Mouse (Mus musculus): ENCODE results near the gene Ifna16.
A peak's percentile ranks its signal among the peaks of the same experiment; 100 is the strongest.

Ifna16 gene

DNA sequence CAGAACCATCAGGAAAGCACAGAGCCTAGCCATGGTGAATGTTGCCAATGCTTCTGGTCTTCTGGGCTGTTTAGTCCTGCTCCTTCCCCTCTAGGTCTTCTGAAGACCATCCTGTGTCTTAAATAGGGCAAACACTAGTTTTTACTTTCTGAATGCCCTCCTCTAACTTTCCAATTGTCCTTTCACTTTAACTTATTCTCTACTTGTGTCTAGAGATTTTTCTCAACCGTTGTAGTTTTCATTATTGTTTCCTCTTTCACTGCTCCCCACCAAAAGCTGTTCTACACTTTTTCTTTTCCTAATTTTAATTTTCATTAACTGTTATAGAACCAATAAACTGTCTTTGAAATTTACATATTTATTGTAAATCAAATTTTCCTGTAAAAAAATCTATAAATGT lies at the start of gene Ifna16:
Gene Ifna16 (minus strand): TSS at position 101 of the 400 bp plus-strand sequence.
- no peak for DNase-seq (ENCODE audit: low read depth, low spot score)

DNA sequence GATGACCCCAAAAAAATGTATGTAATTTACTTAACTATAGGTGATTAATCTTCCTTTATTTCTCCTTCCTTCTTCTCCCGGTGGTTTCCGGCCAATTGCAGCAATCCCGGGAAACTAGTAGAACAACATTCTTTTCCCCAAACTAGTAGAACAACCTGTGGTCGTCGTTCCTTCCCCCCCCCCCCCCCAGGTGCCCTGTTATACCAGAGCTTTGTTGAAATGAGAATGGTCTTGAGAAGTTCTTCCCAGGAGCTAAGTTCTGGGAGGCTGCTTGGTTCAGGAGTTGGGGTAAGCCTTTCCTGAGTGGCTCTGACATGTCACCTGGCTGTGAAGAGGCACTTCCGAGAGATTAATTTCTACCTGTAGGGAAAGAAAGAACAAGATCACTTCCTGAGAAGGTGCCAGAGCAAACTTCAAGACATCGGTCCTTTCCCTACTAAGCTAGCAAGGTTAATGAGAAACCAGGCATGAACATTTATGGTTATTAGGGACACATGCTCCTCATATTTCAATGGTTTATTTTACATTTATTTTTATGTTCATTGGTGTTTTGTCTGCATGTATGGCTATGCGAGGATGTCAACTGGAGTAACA lies 46.9 kb upstream of the Ifna16 start:
- no peak for DNase-seq (ENCODE audit: low read depth, low spot score)

DNA sequence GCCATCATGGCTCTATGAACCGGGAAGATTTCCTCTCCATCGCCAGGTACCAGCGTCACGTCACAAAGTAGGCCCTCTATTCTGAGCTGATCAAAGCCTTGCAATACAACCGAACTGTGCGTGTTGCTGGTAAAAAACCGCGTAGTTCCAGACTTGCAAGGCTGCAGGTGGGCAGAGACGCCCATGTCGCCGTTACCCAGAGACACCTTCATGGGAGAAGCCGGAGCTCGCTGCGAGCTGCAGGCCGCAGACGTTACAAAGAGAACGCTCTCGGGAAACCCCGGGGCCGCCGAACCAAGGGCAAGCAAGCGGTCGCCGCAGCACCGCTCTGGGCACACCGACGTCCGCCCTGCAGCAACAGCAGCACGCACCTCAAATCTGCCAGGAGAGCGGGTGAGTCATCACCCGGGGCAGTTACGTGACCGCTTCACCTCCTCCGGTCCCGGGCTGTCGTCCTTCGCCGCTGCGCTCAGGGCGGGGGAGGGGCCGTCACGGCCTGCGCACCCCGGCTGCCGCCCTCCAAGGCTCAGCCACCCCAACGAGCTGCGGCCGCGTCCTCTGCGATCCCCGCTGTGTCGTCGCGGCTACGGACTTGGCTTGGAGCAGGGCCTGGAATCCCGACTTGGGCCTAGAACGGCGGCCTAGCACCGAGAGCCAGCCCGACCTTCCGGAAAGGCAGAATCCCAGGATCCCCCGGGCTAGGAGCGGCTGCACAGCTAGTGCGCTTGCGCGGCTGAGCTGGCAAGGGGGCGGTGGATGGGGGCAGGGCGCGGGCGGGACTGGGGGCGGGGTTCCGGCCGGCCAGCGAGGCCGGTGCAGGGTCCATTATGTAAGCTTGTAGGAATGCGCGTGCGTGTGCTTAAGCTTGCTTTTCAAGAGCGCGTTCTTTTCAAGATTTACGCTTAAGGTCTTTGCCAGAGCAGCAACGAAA lies 45.3 kb upstream of the Ifna16 start, which contains the start of the genes Gm26566 and Klhl9:
Gene Gm26566 (plus strand): TSS at position 15 of the 931 bp plus-strand sequence.
Gene Klhl9 (minus strand): TSS at position 675 of the 931 bp plus-strand sequence.
- peak; percentile 91 for DNase-seq (ENCODE audit: low read depth, low spot score)

DNA sequence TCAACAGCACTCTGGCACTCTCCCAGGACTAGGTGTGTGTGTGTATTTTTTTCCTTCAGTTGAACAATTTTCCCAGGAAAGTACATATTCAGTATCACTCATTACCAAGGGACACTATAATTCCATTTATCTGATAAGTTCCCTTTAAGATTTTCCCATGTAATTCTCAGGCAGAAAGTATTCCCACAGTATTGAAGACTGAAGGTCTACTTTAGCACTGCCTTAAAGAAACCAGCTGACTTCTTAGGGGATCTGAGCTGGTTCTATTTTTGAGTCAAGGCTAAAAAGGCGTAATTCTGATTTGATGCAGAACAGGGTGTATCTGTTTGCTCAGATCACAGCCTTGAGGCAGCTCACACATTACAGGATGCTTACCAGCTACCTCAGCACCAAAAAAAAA lies 42.0 kb upstream of the Ifna16 start:
- no peak for DNase-seq (ENCODE audit: low read depth, low spot score)

DNA sequence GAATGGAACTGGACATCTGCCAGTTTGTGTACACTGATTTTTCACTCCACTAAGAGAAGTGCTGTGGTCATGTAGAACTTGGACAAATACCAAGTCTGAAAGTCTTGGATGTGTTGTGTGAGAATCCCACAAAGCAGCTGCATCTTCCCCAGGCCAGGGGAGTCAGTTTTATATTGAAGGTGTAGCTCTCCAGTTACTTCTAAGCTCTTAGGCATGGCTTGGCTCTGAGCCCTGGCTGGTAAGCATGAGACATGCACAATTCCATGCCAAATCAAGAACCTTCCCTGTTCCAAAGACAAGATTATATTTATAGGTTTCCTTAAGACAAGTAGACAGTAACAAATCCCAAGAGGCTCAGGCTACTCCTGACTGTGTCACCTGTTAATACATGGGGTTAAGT lies 38.3 kb upstream of the Ifna16 start:
- no peak for DNase-seq (ENCODE audit: low read depth, low spot score)

DNA sequence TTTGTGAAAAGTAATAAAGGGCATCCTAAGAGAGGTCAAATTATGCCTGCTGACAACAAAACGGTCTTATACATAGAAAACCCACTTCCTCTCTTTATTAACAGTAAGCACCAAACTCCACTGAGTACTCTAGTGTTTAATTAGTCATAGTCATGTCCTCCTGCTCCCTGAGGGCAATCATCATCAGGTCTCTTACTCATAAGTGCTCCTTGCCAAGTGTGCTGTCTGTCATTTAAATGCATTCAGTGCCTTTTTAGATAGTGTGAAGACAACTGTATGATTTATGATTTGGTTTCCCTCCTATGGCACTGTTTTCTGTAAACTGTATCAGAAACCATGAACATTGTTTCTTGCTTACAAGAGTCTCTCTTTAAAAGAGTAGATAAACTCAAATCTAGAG lies 37.6 kb upstream of the Ifna16 start:
- DNase-seq (ENCODE audit: low read depth, low spot score) = no peak

DNA sequence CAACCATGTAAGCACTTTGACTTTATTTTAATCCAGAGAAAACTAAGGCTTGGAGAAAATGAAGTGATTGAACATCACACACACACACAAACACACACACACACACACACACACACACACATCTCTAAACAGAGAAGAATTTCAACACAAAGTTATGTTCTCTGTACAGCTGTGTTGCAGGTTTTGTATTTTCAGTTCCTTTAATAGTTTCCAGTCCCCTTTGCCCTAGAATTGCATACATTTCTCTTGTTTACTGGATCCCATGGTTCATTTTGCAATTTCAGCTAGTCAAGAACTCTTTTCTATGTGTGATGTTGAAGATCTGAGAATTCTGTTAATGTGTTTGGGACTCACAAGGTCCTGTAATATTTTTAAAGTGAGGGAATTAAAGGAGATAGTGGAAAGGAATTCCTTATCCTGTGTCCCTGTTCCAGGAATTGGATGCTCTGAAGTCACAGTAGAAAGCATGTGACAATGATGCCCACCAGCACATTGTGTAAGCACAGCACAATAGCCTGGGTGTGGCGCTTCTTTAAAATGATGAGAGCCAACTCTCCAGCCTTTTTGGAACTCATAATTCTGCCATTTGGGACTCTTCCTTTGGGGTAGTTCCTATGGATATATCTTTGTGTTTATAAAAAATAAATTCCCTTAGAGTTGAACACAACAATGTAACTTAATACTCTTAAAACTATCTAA lies 30.6 kb upstream of the Ifna16 start:
- no peak for DNase-seq (ENCODE audit: low read depth, low spot score)

DNA sequence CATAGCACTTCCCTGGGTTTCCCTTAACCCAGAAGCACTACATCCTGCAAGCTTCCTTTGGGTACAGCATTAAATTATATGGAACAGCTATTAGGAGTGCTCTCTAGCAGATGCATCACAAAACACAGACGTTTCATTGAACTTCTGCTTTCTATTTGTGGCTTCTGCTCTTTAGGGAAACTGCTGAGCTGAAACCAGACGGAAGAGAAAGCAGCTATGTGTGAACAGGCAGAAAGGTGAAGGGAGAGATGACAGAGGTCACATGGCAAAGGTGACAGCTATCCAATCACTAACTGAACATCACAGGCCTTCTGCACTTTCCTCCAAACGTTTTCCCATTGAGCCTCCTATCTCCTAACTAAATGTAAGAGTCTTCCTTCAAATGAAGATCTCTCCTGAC lies 29.2 kb upstream of the Ifna16 start:
- no peak for DNase-seq (ENCODE audit: low read depth, low spot score)

DNA sequence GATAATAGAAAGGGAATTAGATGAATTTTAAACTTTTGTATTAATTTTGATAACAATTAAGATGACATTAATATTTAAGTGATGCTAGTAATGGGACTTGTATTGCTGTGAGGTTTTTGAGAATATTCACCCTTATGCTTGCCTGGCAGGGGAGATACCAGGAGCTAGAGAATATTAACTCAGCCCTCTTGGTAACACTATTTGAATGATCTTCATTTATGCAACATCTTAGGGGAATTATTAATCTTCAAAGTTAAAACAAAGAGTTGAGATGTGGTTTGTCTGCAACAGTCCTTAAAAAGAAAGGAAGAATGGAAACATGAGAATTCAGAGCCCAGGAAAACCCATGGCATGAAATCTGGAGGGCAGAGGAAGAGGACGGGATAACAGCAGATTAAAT lies 22.6 kb upstream of the Ifna16 start:
- DNase-seq (ENCODE audit: low read depth, low spot score) = no peak

DNA sequence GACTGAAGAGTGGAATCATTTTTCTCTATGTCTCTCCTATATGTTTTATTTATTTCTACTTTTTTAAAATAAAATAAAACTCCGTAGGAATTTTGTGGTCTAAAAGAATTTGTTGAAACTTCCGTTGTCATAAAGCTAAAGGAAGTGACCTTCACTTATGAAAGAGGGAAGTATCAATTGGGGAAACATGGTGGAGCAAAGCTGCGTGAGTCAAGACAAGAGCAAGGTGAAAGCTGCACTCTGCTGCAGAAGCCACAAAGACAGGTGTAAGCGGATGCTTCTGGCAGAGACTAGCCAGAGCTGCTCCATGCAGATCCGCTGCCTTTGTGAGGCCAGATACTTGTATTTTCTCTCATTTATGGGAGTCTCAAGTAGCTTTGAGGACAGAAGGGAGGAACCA lies 22.1 kb upstream of the Ifna16 start:
- no peak for DNase-seq (ENCODE audit: low read depth, low spot score)

DNA sequence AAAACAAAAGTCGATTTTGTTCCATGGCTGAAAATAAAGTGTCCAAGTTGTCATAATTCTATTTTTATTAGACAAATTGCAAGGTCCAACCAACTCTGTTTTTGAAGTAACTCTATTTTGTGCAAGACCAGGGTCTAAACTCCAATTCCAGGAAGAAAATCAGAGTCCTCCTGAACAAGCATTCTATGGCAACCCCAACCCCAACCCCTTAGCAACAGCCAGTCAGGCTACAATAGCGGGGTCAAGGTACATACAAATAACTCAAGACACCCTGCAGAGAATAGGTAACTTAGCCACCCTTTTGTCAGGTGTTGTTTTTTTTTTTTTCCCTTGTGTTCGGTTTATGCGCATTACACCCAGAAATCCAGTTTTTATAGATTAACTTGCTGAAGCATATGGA lies 21.0 kb upstream of the Ifna16 start:
- DNase-seq (ENCODE audit: low read depth, low spot score) = no peak

DNA sequence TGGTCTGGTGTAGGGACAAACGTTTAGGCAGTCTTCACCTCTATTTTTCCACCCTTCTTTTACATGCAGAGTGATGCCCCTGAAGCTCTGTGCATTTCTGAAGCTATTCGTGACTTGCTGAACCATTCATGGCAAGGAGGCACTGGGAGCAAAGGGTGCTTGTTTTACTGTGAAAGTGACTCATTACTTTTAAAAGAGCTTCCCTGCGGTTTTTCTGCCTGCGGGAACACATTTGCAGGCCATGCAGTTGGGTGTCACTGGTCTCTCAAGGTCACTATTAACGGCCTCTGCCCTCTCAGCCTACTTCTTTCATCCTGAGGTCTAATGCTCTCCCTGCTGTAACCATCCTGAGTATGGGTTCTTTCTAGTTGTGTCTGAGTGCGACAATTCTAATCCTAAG lies 20.4 kb upstream of the Ifna16 start:
- no peak for DNase-seq (ENCODE audit: low read depth, low spot score)

DNA sequence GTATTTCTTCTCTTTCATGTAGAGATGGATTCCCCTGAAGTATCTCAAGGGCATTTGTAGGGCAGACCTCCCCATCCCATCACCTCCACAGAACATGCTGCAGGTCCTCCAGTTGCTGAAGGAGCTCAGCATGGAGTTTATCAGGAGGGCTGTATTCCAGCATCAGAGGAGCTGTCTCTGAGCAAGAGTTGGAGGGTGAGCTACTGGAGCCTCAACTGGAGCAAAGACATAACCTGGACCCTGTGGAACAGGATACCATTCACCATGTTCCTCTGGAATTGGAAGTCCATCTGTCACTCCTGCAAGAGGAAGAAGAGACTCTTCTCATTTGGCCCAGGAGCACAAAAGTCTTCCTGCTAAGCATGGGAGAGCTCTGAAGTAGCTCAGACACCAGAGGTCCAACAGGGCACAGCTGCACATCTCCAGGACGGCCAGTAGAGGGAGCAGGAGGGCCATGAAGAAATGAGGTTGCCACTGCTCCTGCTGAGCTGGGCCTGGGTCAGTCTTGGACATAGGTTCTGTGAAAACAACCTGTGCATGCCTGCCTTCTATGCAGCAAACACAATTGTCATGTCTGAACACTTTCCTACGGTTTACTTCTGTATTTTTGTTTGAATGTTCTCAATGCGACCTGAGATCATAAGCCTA lies 19.6 kb upstream of the Ifna16 start:
- DNase-seq (ENCODE audit: low read depth, low spot score) = peak; percentile 86

DNA sequence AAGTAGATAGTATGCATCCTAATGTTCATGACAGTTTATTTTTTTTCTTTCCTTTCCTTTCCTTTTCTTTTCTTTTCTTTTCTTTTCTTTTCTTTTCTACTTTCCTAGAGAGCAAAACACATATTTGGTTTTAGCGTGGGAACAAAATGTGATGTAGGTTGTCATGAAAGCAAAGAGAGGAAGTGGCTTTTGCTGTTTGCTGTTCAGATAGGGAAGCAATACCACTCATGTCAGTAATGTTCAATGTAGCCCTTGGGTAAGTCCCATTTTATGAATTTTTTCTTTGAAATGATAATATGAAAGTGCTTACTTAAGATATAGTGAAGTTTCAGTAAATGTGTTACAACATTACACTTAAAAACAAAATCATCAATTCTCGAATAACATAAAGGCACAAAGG lies 16.7 kb upstream of the Ifna16 start:
- DNase-seq (ENCODE audit: low read depth, low spot score) = peak; percentile 51

DNA sequence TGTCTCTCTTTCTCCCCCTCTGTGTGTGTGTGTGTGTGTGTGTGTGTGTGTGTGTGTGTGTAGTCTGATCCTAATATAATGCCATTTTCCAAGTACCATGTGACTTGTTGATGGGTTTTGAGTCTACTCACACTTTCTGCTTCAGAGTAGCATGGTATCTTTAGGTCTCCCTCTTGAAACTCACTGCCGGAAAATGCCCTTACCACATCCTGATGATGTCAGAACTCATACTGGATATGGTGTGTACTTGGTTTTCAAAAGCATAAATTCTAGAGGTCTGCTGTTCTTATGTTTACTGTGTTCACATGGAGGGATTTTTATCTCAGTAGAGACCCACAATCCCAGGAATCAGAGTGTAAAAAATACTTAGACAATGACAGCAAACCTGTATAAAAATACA lies 15.8 kb upstream of the Ifna16 start:
- DNase-seq (ENCODE audit: low read depth, low spot score) = peak; percentile 68

DNA sequence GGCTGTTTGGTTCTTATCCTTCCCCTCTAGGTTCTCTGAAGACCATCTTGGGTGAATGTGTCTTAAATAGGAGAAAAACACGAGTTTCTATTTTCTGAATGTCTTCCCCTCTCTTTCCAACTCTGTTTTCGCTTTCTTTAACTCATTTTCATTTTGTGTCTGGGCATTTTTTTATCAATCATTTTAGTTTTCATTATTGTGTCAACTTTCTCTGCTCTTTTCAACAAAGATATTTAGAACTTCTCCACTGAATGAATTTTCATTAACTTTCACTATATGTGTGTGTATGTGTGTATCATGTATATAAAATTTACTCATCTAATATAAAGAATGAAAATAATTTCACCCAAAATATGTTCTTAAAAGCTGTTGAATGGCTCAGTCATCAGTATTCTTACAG lies 14.5 kb upstream of the Ifna16 start, which contains the start of gene Ifnab:
Gene Ifnab (minus strand): TSS at position 101 of the 400 bp plus-strand sequence.
- DNase-seq (ENCODE audit: low read depth, low spot score) = no peak

DNA sequence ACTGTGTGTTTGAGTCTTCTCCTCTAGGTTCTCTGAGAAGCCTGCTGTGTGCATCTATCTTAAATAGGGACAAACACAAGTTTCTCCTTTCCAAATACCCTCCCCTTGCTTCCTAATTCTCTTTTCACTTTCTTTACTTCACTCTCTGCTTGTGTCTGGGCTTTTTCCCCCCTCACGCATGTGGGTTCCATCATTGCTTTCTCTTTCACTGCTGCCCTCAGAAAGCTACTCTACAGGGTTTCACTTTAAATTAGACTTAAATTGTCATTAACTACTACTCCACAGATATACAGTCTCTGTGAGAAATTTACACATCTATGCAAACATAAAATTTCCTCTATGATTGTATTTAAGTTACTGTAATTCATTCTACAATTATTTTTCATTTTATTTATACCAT lies 7.1 kb upstream of the Ifna16 start, which contains the start of gene Ifna2:
Gene Ifna2 (minus strand): TSS at position 101 of the 400 bp plus-strand sequence.
- DNase-seq (ENCODE audit: low read depth, low spot score) = no peak

DNA sequence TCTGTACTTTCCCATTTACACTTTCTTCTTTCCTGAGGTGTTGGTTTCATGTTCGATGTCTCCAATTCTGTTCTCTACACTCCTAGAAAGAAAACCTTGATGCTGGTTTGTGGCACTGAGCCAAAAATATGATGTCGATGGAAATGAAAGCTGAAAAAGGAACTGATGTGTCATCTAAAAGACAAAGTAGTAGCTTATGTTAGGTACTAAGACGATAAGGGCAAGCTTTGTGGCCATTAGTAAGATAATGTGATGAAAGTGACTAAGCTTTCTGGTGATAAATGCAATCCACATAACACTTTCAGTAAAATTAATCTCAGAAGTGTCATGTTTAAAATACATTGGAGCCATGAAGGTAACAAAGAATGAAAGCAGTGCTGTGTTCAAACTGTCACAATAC lies 4.6 kb upstream of the Ifna16 start:
- DNase-seq (ENCODE audit: low read depth, low spot score) = no peak

DNA sequence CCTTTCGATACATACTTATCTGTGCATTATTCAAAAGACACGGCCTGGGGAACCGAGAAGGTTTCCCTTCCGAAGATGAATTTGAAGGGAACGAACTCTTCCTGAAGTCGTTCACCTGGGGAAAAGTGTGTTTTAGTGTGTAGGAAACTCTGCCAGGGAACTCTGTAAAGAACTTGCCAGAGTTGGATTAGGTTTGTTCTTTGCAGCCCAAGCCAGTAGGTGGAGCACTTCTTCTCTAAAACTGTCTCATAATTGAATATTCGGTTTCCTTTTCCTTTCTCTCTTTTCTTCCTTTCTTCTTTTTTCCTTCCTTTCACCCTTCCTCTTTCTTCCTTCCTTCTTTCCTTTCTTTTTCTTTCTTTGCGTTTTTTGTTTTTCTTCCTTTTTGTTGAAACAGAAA lies 3.6 kb upstream of the Ifna16 start:
- DNase-seq (ENCODE audit: low read depth, low spot score) = peak; percentile 70

DNA sequence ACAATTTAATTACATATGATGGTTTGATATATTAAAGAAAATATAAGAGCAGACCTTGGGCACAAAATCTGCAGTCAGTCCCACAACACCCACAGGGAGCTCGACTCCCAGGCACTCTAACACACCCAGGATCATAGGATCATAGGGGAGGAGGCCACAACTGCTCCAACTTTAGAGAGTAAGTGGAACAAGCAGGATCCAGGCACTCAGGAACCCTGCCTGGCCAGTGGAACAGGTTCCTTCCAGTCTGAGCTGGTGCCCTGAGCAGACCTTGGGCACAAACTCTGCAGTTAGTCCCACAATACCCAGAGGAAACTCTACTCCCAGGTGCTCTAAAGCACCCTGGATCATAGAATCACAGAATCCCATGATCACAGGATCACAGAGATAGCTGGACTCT lies 21.3 kb downstream of the Ifna16 start:
- DNase-seq (ENCODE audit: low read depth, low spot score) = no peak

DNA sequence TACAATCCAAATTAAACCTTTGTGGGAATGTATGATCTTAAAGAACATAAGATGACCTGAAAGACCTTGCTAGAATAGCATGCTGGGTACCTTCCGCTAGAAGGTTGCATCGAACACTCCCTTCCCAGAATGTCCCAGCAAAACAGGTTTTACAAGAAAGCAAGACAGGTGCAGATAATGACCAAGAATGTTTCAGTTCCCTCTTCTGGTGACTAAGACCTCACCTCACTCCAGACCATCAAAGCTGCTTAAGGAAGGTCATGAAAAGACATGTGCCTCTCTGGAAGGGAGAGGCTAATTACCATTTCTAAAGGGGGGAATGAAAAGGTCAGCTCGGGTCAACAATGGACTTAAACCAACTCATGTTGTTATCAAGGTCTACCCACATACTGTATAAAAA lies 23.1 kb downstream of the Ifna16 start:
- no peak for DNase-seq (ENCODE audit: low read depth, low spot score)

DNA sequence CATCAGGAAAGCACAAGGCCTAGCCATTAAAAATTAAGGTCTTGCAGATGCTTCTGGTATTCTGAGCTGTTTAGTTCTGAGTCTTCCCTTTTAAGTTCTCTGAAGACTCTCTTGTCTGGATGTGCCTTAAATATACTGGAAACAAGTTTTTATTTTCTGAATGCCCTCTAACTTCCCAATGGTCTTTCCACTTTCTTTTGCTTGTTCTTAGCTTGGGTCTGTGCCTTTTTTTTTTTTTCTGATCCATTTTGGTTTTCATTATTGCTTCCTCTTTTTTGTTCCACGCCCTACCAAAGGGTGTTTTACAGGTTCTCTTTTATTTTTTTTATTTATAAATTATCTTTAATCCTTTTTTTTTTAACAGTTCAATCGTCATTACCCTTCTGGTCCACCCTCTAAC lies 32.4 kb downstream of the Ifna16 start, which contains the start of gene Ifna13:
Gene Ifna13 (minus strand): TSS at position 101 of the 400 bp plus-strand sequence.
- no peak for DNase-seq (ENCODE audit: low read depth, low spot score)

Data from CD4-positive, CD25-positive, alpha-beta regulatory T cell, adult 2 months (primary cell).